Mouse (Mus musculus) G1E (cell line): Measurements from ENCODE around the gene Cfh.

Experiments used
- CTCF ChIP-seq: IDR thresholded peaks from 2 replicates; pipeline ENCODE4 v1.5.1; 2012; ENCODE audit warnings: low read depth, low read length, inconsistent platforms, mixed read lengths
- GATA1 ChIP-seq: IDR thresholded peaks from 2 replicates; pipeline ENCODE4 v1.6.1; 2012; ENCODE audit warnings: borderline replicate concordance, low read length, inconsistent platforms, mixed read lengths
- GATA2 ChIP-seq: IDR thresholded peaks from 2 replicates; pipeline ENCODE4 v1.6.1; 2012; ENCODE audit warnings: low read depth, low read length, inconsistent platforms, borderline replicate concordance
- POLR2AphosphoS5 ChIP-seq: IDR thresholded peaks from 2 replicates; pipeline ENCODE4 v1.6.1; 2012; ENCODE audit warnings: low read depth, low read length, inconsistent platforms; ENCODE audit not compliant: insufficient replicate concordance

DNA sequence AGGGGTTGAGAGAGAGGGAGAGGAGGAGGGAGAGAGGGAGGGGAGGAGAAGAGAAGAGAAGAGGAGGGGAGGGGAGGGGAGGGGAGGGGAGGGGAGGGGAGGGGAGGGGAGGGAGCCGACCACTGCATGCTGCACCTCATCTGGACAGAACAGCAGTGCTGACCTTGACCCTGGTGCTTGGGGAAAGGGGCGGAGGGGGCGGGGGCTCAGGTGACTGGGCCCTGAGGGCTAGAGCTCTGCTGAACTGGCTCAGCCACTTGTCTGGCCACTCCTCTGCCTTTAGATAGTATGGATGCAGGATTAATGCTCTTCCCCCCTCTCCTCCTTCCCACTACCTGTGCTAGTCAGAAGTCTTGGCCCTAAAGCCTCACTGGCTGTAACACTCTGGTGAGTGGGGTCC, 41.7 kb upstream of the Cfh start:
- TF ChIP-seq CTCF (no peak), GATA1 (no peak), GATA2 (no peak), POLR2AphosphoS5 (no peak)
